Mouse (Mus musculus) olfactory bulb, adult 2 months (tissue): Measurements from ENCODE around the gene Fam131b.

Experiments used
- CTCF ChIP-seq: fragments of 200-500 bp; IDR thresholded peaks from 2 replicates; pipeline ENCODE4 v1.5.1; 2012; ENCODE audit warnings: low read depth, mild to moderate bottlenecking, low read length, moderate library complexity; ENCODE audit not compliant: insufficient read depth
- POLR2A ChIP-seq: fragments of 200-500 bp; IDR thresholded peaks from 2 replicates; pipeline ENCODE4 v1.6.1; 2012; ENCODE audit warnings: mild to moderate bottlenecking, low read depth, low read length, moderate library complexity; ENCODE audit not compliant: insufficient read depth

GRCm38 (mm10) chr6:42350021-42350967 is 25.9 kb upstream of the Fam131b start:
- TF ChIP-seq CTCF = no peak
- TF ChIP-seq POLR2A = 0 out of 2 replicates have a peak, but pooled peaks have one; percentile 30
